Mouse (Mus musculus) activated CD4-positive, CD25-positive, alpha-beta regulatory T cell, adult 4 months (primary cell): ENCODE data around the gene Fcor. TPM values are rescaled to one million over a fixed set of nuclear protein-coding genes. Genes with fewer than 3 reads are reported as not detected.

Experiments used
- ATAC-seq: one replicate; pipeline ENCODE4 v1.8.0; 2017
- polyA plus RNA-seq, 2 experiments: library from polyadenylated mRNA; unstranded; fragments of 100-300 nt; shearing (Covaris generic); gene quantifications; one replicate each; pipeline ENCODE4 v1.2.1; 2017

The Fcor gene
- polyA plus RNA-seq, 2 experiments from 2014 or later = not detected

DNA sequence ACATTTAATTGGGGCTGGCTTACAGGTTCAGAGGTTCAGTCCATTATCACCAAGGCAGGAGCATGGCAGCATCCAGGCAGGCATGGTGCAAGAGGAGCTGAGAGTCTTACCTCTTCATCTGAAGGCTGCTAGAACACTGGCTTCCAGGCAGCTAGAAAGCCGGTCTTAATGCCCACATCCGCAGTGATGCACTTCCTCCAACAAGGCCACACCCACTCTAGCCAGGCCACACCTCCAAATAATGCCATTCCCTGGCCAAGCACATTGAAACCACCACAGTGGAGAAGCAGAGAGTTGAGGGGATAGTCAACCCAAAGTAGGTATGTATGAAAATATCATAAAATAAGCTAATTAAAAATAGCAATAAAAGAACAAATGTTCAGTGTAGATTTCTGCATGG, 1.8 kb downstream of the Fcor start:
- peak; percentile 31 for ATAC-seq

DNA sequence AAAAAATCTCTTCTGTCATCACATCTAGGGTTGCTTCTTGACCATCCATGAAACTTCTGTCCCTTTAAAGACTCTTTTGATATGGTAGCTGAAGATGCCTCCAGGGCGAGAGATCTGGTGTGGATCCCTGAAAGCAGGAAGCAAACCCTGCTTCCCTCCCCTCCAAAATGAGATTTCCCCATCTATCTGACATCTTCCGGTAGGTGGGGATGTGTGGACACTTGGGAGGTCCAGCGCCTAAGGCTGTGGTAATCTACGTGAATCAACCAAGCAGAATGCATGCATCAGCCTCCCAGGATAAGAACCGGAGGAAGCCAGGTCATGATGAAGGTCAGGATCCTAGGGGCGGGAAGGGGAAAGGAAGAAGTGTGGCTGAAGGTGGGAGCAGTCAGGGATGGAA, 6.7 kb downstream of the Fcor start, which contains the start of gene Mcemp1:
Mcemp1 (plus strand) TSS at position 248 of the 400 bp plus-strand sequence.
- no peak for ATAC-seq

DNA sequence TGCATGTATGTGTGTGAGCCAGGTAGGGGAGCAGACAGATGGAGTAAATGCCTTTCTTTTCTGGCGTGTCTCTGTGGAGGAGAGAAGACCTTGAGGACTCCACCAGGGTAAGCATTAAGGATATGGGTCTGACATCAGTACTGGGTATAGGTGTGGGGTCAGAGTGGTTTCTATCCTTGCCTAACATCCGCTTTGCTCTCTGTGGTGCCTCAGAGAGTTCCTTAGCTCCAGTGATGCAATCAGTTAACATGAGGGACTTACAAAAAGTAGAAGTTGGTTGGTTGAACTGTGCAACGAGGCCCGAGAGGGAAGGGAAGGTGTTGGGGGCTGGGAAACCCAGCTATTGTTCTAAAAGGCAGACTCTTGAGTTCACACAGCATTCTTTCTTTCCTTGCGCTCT, 7.8 kb downstream of the Fcor start:
- no peak for ATAC-seq

DNA sequence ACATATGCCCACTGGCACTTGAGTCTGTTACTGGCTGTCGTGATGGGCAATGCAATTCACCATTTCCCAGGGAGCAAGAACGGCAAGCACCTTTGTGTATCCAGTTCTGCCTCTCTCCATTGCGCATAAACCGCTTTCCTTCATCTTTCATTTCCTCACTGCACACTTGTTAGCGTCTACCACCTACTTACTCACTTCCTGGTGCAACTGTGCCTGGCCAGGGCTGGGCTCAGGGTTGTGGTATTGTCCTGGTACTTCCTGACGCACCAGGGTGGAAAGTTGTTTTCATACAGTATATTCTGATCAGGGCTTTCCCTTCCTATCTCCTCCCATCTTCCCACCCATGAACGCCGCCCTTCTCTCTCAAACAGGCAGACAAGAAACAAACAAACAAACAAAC, 11.3 kb downstream of the Fcor start:
- no peak for ATAC-seq

DNA sequence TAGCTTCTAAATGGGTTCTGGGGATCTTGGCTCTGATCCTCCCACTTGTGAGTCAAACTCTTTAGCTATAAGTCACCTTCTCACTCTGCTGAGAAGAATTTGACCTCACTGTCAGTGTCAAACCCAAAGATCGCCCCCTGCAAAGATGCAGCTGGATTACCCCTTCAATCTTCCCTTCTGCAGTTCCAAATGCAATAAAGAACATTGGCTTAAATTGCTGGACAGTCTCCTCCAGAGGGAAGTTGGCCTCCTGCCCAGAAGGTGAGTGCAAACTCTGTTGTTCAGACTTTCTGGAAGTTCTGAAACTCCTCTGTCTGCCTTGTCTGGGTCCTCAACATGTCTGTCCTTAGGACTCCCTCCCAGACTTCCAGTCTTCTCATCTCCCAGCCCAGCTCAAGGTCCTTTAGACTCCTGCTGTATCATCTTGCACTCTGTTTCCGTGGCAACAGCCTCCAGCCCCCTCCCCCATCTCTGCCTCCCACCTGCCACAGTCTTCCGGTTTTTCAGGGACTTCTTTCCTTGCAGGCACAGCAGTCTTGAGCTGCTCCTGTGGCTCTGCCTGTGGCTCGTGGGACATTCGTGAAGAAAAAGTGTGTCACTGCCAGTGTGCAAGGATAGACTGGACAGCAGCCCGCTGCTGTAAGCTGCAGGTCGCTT, 15.3 kb downstream of the Fcor start:
- ATAC-seq = no peak

DNA sequence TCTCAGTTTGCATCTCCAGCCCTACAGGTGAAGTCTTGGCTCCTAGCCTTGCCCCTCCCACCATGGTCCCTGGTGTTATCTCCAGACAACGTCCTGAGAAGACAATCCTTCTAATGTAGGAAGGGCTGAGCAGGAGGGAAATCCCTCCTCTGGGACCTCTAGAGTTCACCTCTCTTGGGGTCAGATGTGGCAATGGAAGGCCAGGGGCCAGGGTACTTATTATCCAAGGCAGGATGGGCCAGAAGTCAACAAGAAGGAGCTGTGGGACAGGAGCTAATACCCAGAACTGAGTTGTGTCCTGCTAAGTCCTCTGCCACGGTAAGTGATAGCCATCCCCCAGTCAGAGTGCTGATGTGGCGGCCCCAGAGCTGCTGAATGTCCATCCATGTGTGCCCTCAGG, 16.6 kb downstream of the Fcor start, which contains the start of gene Retn:
Retn (plus strand) TSS at position 245 of the 400 bp plus-strand sequence.
- no peak for ATAC-seq

DNA sequence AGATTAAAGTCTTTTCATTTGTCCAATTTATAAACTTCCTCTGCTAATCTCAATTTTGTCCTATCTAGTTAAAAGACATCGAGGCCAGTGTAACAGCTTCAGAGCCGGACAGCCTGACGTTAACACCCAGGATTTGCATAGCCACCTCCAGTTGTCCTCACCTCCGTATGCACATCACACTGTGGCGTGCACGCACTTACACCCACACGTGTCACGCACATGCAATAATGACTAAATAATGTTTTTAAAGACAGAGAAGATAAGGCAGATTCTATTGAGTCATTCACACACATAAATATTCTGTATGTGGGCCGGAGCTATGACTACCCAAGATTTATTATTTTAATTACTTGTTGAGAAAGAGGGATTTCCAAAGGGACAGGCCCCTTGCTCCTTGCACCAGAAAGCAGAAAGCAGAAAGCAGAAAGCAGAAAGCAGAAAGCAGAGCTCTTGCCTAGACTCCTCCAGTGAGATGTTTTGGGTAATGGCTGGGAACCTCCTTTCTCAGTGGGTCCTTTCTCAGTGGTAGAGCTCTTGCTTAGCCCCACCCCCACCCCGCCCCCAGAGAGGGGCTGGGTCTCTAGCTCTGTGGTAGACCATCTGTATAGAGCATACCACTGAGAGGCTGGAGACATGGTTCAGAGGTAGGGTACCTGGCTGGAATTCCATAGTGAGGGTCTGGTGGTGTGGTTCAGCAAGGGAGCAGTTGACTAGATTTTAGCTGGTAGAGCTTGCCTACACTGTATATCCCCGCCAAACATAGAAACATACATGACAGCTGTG, 17.2 kb downstream of the Fcor start:
- ATAC-seq = no peak

DNA sequence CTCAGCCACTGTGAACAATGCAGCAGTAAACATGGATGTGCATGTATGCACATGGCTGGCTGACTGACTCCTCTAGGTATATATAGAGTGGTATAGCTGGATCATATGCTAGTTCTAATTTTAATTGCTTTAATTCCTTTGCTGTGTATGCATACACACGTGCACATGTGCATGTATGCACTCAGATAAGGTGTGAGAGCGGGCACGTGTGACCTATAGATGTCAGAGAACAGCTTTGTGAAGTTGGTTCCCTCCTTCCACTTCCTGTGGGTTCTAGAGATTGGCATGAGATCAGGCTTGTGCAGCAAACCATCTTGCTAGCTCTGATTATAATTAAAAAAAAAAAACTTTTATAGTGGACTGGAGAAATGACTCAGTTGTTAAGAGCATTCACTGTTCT, 19.3 kb downstream of the Fcor start:
- ATAC-seq = no peak

DNA sequence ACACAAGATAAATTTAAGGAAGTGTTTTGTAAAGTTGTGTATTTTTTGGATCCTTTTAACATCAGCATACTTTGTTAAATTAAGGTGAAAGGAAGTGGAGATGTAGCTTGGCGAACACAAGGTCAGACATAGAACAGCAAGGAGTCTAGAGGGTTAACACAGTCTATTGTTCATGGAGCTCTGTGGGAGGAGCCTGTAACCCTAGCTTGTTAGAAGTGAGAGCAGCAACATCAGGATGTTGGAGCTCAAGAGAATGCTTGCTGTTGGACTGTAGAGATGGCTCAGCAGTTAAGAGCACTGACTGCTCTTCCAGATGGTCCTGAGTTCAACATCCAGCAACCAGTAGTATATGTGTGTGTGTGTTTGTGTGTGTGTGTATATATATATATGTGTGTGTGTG, 23.2 kb downstream of the Fcor start:
- no peak for ATAC-seq

DNA sequence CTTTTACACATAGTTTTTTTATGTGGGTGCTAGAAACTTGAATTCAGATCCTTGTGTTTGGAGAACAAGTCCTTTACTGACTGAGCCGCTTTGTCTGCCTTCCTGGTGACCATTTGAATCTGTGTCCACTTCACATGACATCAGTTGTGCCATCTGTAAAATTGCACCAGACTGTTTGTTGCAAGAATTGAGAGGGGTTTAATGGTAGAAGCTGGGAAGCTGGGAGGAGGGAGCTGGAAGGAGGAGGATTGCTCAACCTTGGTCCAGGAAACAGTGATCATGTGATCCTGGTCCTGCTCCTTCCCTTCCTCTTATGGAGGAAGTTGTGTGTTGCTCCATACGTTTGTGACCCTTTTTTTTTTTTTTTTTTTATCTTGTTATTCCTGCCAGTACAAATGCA, 23.9 kb downstream of the Fcor start:
- no peak for ATAC-seq

DNA sequence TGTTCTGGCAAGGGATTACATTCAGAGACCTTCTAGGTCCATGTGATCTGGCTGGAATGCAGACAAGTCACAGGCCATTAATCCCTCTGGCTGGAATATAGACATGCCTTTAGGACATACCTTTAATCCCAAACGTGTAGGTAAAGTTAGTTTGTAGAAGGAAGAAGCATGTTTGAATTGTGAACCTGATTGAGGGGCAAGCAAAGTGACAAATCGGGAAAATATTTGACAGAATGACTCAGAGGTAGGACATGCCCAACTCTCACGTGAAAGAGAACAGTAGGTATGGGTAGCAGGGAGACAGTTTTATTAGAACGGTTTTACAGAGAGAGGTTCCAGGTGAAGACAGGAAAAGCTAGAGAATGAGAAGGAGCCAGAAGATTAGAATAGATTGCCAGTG, 24.6 kb downstream of the Fcor start:
- ATAC-seq = no peak

DNA sequence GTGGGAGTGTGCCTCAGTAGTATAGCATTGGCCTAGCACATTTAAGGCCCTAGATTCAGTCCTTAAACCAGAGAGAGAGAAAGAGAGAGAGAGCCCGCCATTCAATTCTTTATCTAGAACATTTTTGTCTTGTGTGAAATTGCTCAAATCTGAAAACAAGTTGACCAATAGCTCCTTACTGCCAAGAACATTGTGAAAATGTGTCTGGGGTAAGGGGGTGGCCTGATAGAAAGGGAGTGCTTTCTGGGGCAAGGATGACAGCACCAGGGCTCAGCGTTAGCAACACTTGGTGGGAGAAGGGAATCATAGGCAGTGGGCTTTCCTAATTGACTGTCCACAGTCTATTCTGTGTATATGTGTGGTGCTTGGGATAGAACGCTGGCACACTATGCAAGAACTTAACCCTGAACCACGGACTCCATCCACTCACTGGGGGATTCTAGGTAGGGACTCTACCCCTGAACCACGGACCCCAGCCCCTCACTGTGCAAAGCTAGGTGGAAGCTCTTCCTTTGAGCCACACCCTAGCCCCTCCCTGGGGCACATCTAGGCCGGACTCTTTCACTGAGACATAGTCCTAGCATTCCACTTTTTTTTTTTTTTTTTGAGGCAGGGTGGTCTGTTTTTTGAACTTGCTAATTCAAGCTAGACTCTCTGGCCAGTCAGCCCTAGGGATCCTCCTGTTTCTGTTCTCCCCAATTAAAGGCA, 25.2 kb downstream of the Fcor start:
- ATAC-seq = no peak

DNA sequence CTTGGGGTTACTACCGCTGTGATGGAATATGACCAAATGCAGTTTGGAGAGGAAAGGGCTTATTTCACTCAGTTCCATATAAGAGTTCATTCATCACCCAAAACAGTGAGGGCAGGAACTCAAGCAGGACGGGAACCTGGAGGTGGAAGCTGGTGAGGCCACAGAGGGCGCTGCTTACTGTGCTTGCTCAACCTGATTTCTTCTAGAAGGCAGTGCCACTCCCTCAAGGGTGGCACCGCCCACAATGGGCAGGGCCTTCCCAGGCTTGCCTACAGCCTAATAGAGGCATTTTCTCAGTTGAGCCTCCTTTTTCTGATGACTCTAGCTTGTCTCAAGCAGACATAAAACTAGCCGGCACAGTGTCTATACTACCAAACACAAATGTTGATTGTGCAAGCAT, 26.4 kb downstream of the Fcor start:
- peak; percentile 68 for ATAC-seq

DNA sequence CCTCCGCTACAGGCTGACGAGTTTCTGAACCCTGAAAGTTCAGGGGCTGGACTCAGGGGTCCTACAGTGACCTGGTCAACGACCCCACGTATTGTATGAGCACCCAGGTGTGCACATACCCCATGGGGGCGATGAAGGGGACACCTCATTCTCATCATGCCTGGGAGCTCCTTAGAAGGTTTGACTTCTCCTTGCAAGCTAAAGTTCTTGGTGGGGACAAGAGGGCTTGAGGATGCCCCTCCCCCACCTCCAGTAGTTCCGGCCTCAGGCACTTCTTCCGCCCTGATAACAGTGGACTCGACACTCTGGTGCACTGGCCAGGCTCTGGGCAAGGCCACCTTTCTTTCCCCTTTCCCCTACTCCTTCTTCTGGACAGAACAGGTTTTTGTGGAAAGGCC, 40.7 kb downstream of the Fcor start:
- no peak for ATAC-seq

DNA sequence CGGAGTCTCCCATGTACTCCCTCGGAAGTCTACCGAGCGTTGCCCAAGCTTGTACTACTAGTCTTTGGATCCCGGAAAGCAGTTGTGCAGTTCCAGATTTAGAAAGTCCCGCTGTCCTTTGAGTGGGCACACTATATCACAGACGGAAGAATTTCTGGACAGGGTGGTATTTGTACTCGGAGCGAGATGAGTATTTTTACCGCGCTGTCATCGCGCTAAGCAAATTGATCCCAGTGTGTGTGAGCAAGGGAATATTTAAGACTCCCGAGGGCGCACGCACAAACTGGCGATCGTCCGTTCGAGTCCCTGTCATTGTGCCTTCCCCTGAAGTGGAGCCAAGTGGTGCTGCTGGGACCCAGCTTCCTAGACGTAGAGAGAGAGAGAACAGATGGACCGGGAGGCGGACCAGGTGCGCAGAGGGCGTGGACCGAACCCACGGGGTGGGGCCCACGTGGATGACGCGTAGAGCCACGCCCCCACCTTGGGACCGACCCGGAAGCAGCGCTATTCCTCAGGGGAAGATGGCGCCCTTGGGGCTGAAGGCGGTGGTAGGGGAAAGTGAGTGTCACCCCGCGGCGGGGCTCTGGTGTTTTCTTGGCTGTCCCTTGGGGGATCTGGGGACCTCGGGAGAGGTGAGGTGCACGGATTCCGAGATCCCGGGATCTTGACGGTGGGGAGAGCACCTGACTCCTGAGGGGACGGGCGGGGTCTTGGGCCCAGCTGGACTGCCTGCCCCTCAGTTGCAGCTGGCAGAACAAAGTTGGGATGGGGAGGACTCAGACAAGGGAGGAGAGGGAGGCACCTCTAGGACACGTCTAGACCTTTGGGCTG, 41.3 kb downstream of the Fcor start, which contains the start of gene Stxbp2:
Stxbp2 (plus strand) TSS at position 309 of the 831 bp plus-strand sequence.
- peak; percentile 97 for ATAC-seq

DNA sequence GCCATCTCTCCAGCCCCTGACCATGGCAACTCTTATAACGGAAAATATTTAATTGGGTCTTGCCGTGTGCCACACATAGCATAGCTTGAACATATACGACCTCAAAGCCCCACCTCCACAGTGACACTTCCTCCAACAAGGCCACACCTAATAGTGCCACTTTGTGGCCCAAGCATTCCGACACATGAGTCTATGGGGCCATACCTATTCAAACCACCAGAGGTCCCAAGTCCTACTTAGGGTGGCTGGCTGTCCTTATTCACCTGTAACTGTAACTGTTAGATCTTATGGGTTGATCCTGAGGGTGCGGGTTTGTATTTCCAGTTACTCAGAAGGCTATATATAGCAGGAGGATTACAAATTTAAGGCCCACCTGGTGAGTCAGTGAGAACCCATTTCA, 44.1 kb downstream of the Fcor start:
- ATAC-seq = peak; percentile 34

DNA sequence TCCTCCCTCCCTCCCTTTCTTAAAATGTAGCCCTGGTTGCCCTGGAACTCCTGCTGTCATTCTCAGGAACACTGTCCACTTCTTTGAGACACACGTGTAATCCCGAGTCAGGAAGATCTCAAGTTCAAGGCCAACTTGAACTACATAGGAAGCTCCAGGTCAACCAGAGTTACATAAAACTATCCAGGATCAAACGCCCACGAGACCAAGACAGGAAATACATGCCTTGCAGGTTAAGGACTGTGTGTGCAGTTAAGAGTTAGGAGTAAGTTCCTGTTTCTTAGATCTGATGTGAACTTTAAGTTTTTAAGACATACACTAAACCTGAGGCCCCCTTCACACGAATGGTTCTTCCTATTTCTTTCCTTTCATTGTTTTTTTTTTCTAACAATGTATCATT, 45.2 kb downstream of the Fcor start:
- no peak for ATAC-seq

DNA sequence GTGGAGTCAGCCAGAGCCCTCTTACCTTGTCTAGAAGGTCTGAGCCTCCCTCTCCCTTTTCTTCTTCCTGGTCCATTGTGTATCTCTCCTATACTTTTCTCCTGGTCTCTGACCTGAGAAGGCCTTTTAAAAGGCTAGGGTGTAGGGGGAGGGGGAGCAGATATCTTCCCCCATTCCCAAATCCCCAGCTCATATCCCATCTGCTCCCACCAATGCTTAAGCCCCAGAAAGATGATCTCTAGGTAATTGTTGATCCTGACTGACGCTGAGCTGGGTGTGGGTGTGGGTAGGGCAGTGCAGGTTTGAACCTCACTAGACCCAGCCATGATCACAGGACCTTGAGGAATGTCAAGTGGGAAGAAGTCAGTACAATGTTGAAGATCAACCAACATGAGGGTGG, 46.7 kb downstream of the Fcor start, which contains the start of gene Pcp2:
Pcp2 (minus strand) TSS at position 101 of the 400 bp plus-strand sequence.
- ATAC-seq = no peak

DNA sequence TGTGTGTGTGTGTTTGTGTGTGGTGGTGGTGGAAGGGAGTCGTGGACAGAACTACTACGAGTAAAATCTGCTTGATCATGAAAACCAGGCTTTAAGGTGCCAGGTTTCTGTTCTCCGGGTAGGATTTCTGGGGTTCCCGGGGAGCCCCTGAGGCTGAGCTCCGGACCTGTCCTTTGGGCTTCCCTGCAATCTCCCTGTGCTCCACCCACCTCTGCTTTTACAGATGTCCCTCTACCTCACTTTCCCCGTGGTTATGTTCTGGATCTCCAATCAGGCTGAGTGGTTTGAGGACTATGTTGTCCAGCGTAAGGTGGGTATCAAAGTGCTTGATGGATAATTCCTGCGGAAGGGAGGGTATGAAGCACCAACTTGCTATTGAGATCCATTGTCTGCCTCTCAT, 50.0 kb downstream of the Fcor start:
- ATAC-seq = no peak

DNA sequence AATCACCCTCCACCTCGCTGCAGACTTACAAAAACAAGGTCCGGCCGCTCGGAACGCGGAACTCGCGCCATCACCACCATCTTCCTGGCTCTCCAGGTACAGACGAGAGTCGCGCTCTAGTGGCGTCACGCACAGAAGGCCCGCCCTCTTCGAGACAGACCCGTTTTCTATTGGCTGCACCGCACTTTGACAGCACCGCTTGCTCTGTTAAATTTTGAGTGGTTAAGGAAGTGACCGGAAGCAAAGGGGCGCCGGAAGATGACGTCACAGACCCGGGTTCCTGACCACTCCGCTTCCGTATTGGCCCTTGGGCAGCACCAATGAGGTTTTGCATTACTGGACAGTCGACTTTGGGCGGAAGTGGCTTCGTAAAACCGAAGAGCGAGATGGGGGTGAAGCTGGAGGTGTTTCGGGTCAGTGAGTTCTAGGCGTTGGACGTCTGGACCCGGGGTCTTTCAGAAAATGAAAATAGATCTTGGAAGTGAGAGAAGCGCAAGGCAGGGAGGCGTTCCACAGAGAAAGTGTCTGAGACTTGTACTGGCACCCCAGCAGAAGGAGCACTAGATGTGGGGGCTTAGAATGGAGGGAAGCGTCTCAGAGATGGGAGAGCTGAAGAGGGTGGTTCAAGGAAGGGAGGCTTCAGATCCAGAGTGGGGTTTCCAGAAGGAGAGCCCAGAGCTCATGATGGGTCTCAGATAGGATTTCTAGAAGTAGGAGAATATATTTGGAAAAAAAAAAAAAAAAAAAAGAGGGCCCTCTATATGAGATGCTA, 50.8 kb downstream of the Fcor start, which contains the start of the genes Xab2 and Pet100:
Xab2 (minus strand) TSS at position 118 of the 772 bp plus-strand sequence.
Pet100 (plus strand) TSS at position 350 of the 772 bp plus-strand sequence.
- peak; percentile 95 for ATAC-seq
